Mouse (Mus musculus) bone marrow, adult 2 months (tissue): Measurements from ENCODE around the gene Tsc22d3.

Source experiments
- CTCF ChIP-seq: fragments of 200-500 bp; IDR thresholded peaks from 2 replicates; pipeline ENCODE4 v1.5.1; 2011; ENCODE audit warnings: low read length, control low read depth; ENCODE audit not compliant: control insufficient read depth, insufficient read depth
- POLR2A ChIP-seq: fragments of 200-500 bp; IDR thresholded peaks from 2 replicates; pipeline ENCODE4 v1.6.1; 2011; ENCODE audit warnings: low read depth, mild to moderate bottlenecking, control low read depth, low read length, borderline replicate concordance; ENCODE audit not compliant: control insufficient read depth

- TF ChIP-seq CTCF (no peak), POLR2A (no peak)
Measured at GRCm38 (mm10) chrX:140524231-140524630, 76.2 kb downstream of the Tsc22d3 start.
